Mouse (Mus musculus) frontal cortex, postnatal 14 days (tissue): ENCODE data around the gene Plac9a.
"Not testable (repeated sequence)": the region's sequence is repeated elsewhere in the genome, so short reads cannot be mapped to it uniquely, and the experiment has no call there.

Experiments
- DNase-seq, 2 experiments: peaks; one replicate each; pipeline ENCODE4 v3.0.0; 2022; ENCODE audit warnings: low spot score in 2 of 2

Gene Plac9a

GRCm38 (mm10) chr14:25865251-25865650 lies 37.6 kb downstream of the Plac9a start:
- DNase-seq, result no peak

- DNase-seq, result no peak
Observed at GRCm38 (mm10) chr14:25863721-25864120, 39.2 kb downstream of the Plac9a start.

GRCm38 (mm10) chr14:25861771-25862530 lies 40.9 kb downstream of the Plac9a start:
- no peak for DNase-seq

GRCm38 (mm10) chr14:25857940-25858339 lies 45.0 kb downstream of the Plac9a start:
- no peak for DNase-seq

GRCm38 (mm10) chr14:25857168-25857621 lies 45.7 kb downstream of the Plac9a start:
- DNase-seq, result no peak

- no peak for DNase-seq
Observed at GRCm38 (mm10) chr14:25855241-25855885, 47.5 kb downstream of the Plac9a start.

- no peak for DNase-seq
Observed at GRCm38 (mm10) chr14:25853717-25854452, 49.0 kb downstream of the Plac9a start.

- no peak for DNase-seq
Observed at GRCm38 (mm10) chr14:25853295-25853694, 49.6 kb downstream of the Plac9a start.

- DNase-seq, result no peak
Observed at GRCm38 (mm10) chr14:25852121-25852561, 50.8 kb downstream of the Plac9a start.

- DNase-seq, result no peak
Observed at GRCm38 (mm10) chr14:25851189-25851588, 51.7 kb downstream of the Plac9a start.

- DNase-seq, result no peak
Observed at GRCm38 (mm10) chr14:25850433-25850832, 52.5 kb downstream of the Plac9a start.

- DNase-seq, result not testable (repeated sequence)
Observed at GRCm38 (mm10) chr14:25848708-25849107, 54.2 kb downstream of the Plac9a start.

- DNase-seq, result no peak
Observed at GRCm38 (mm10) chr14:25848237-25848636, 54.7 kb downstream of the Plac9a start.

GRCm38 (mm10) chr14:25847660-25848059 lies 55.2 kb downstream of the Plac9a start:
- DNase-seq, result no peak

- no peak for DNase-seq
Observed at GRCm38 (mm10) chr14:25846516-25846915, 56.4 kb downstream of the Plac9a start.

- DNase-seq, result no peak
Observed at GRCm38 (mm10) chr14:25845832-25846383, 57.0 kb downstream of the Plac9a start.

- no peak for DNase-seq
Observed at GRCm38 (mm10) chr14:25844372-25844771, 58.5 kb downstream of the Plac9a start.

GRCm38 (mm10) chr14:25842688-25843003 lies 60.3 kb downstream of the Plac9a start:
- no peak for DNase-seq

- peak in 1 of 2 experiments; percentile 51 for DNase-seq
Observed at GRCm38 (mm10) chr14:25841991-25842687, 60.8 kb downstream of the Plac9a start, which contains the start of gene Anxa11. Gene Anxa11, plus strand, starts transcription at chr14:25842156.

GRCm38 (mm10) chr14:25841579-25841978 lies 61.3 kb downstream of the Plac9a start:
- no peak for DNase-seq

- DNase-seq, result no peak
Observed at GRCm38 (mm10) chr14:25840961-25841360, 61.9 kb downstream of the Plac9a start.

GRCm38 (mm10) chr14:25839791-25840190 lies 63.1 kb downstream of the Plac9a start:
- no peak for DNase-seq
